Comparison of ENCODE assay signal across 15 mouse cellular contexts in genomic region chr5:66751332-66751980, GRCm38 (mm10). TPM values are rescaled to one million over a fixed set of nuclear protein-coding genes. Genes with fewer than 3 reads are reported as not detected.
DNase-seq lines count a peak whose midpoint lies in the region; ATAC-seq and TF ChIP-seq lines count a peak whose summit lies in the region.
"Had no signal": no experiment of that assay in that cellular context is flagged by ENCODE, and none has a peak within 500 bp of the region (broad histone marks: within the 10 kb centered on the region; RNA-seq: fewer than 3 reads in every experiment).

No protein-coding gene starts in this region.

- no peak for TF ChIP-seq CTCF in layer of hippocampus, adult 2 months (conservative IDR thresholded peaks at IDR 0.05)

- H3K27ac ChIP-seq in layer of hippocampus, adult 2 months = peak overlapping the region; percentile 72
- H3K27ac ChIP-seq in midbrain, embryonic 14.5 days (replicated peaks; ENCODE audit: low read depth, low read length) = 0 out of 2 replicates have a peak overlapping the region, but pooled peaks have one; percentile 22
- no peak overlapping the region for H3K27ac ChIP-seq in midbrain, embryonic 10.5 days (replicated peaks)
- H3K27ac ChIP-seq in neural tube, embryonic 14.5 days (ENCODE audit: low read depth, low read length) = peak overlapping the region; percentile 18; the same call in 1 of the 2 replicates
- H3K27ac ChIP-seq: heart, embryonic 15.5 days; liver, embryonic 15.5 days; midbrain, embryonic 12.5 days had no signal

- no peak for ATAC-seq in midbrain, embryonic 14.5 days (ENCODE audit: low FRiP score, low TSS enrichment)
- ATAC-seq in neural tube, embryonic 14.5 days (ENCODE audit: low read depth) = peak; percentile 45; the same call in 1 of the 2 replicates

- no peaks in the 10 kb centered on the region for H3K36me3 ChIP-seq in midbrain, embryonic 14.5 days (ENCODE audit: control insufficient read depth, insufficient read depth, low read length)
- H3K36me3 ChIP-seq in midbrain, embryonic 10.5 days = no peaks in the 10 kb centered on the region
- H3K36me3 ChIP-seq in neural tube, embryonic 14.5 days (ENCODE audit: control insufficient read depth, insufficient read depth, low read length) = no peaks in the 10 kb centered on the region
- H3K36me3 ChIP-seq: heart, embryonic 15.5 days; liver, embryonic 15.5 days; midbrain, embryonic 12.5 days had no signal

- no peaks in the 10 kb centered on the region for H3K27me3 ChIP-seq in midbrain, embryonic 14.5 days (ENCODE audit: control insufficient read depth, insufficient read depth, low read length)
- peaks cover 23% of the 10 kb centered on the region for H3K27me3 ChIP-seq in midbrain, embryonic 10.5 days (ENCODE audit: low read depth, poor library complexity, severe bottlenecking)
- no peaks in the 10 kb centered on the region for H3K27me3 ChIP-seq in neural tube, embryonic 14.5 days (ENCODE audit: control insufficient read depth, insufficient read depth, low read length)

- H3K4me1 ChIP-seq in midbrain, embryonic 14.5 days (ENCODE audit: control insufficient read depth, insufficient read depth, low read length) = peaks cover 27% of the 10 kb centered on the region
- H3K4me1 ChIP-seq in midbrain, embryonic 10.5 days = peaks cover 39% of the 10 kb centered on the region
- H3K4me1 ChIP-seq in neural tube, embryonic 14.5 days (ENCODE audit: control insufficient read depth, insufficient read depth, low read length) = peaks cover 29% of the 10 kb centered on the region
- H3K4me1 ChIP-seq: liver, embryonic 15.5 days had no signal

- WGBS in midbrain, embryonic 14.5 days = 37% methylated on average over 3 of the region's 3 CpGs
- 46% methylated on average over 3 of the region's 3 CpGs for WGBS in midbrain, embryonic 10.5 days
- 32% methylated on average over 3 of the region's 3 CpGs for WGBS in neural tube, embryonic 14.5 days

- H3K9ac ChIP-seq in midbrain, embryonic 14.5 days (replicated peaks; ENCODE audit: low read length) = no peak overlapping the region
- no peak overlapping the region for H3K9ac ChIP-seq in neural tube, embryonic 14.5 days (replicated peaks; ENCODE audit: low read depth, low read length)
- H3K9ac ChIP-seq: heart, embryonic 15.5 days; liver, embryonic 15.5 days; midbrain, embryonic 12.5 days had no signal

- peak; percentile 17 to 28 for DNase-seq in cerebellum, postnatal 10 days
- no peak for DNase-seq in cerebellum, adult 18-20 months
- peak in 1 of 2 experiments; percentile 23 for DNase-seq in layer of hippocampus, adult 2 months (ENCODE audit: low spot score in 2 of 2)
- DNase-seq in layer of hippocampus, postnatal 14 days (ENCODE audit: low spot score in 2 of 2) = no peak
- no peak for DNase-seq in midbrain, embryonic 14.5 days
- DNase-seq in midbrain, embryonic 10.5 days (ENCODE audit: low spot score) = no peak
- no peak for DNase-seq in embryo, embryonic 10.5 days (ENCODE audit: low spot score)
- DNase-seq: adrenal gland, postnatal 10 days; gastrocnemius, postnatal 14 days; kidney, postnatal 10 days had no signal

- H3K4me3 ChIP-seq in layer of hippocampus, adult 2 months = no peak overlapping the region
- no peak overlapping the region for H3K4me3 ChIP-seq in midbrain, embryonic 14.5 days (replicated peaks; ENCODE audit: low read depth, low read length)
- H3K4me3 ChIP-seq in midbrain, embryonic 10.5 days = no peak overlapping the region
- no peak overlapping the region for H3K4me3 ChIP-seq in neural tube, embryonic 14.5 days (ENCODE audit: low read depth, low read length)
- H3K4me3 ChIP-seq: erythroblast, embryonic 14.5 days; heart, embryonic 15.5 days; liver, embryonic 15.5 days; midbrain, embryonic 12.5 days had no signal

- H3K9me3 ChIP-seq in midbrain, embryonic 14.5 days (ENCODE audit: control insufficient read depth, low read length) = no peaks in the 10 kb centered on the region
- no peaks in the 10 kb centered on the region for H3K9me3 ChIP-seq in midbrain, embryonic 10.5 days (replicated peaks)
- no peaks in the 10 kb centered on the region for H3K9me3 ChIP-seq in neural tube, embryonic 14.5 days (ENCODE audit: control insufficient read depth, low read length)
- H3K9me3 ChIP-seq: heart, embryonic 15.5 days; liver, embryonic 15.5 days; midbrain, embryonic 12.5 days had no signal

- no peak overlapping the region for H3K4me2 ChIP-seq in midbrain, embryonic 14.5 days (ENCODE audit: low read length)
- no peak overlapping the region for H3K4me2 ChIP-seq in neural tube, embryonic 14.5 days (ENCODE audit: low read depth, low read length)
- H3K4me2 ChIP-seq: heart, embryonic 15.5 days; liver, embryonic 15.5 days; midbrain, embryonic 12.5 days had no signal

RNA-seq across cellular contexts. Expression of gene Limch1, which starts 5.8 kb away (rescaled TPM):
- 100 to 1,000 TPM; 127 to 140 TPM for total RNA-seq in layer of hippocampus, adult 2 months (2021)
- total RNA-seq in layer of hippocampus, postnatal 14 days (2021) = 100 to 1,000 TPM; 111 to 115 TPM
- 53.6 and 56.5 TPM in 2 replicates for polyA plus RNA-seq in midbrain, embryonic 14.5 days (2014; fragmentation: Nextera tagmentation; extraction: Ambion mirVana)
- 33.2 and 37.2 TPM in 2 replicates for polyA plus RNA-seq in midbrain, embryonic 10.5 days (2016; fragmentation: Nextera tagmentation; extraction: Ambion mirVana)
- 81.8 and 84.9 TPM in 2 replicates for polyA plus RNA-seq in neural tube, embryonic 14.5 days (2014; fragmentation: Nextera tagmentation; extraction: Ambion mirVana)
- polyA plus RNA-seq: erythroblast, embryonic 14.5 days had no signal

Comparison
In these comparisons a context has a peak if more than half of its experiments do, and no peak if none do; other contexts are left out.
1. DNase-seq: peak in cerebellum, postnatal 10 days (2 of 2); none in cerebellum, adult 18-20 months (0 of 2), layer of hippocampus, postnatal 14 days (0 of 2), midbrain, embryonic 14.5 days (single experiment), midbrain, embryonic 10.5 days (single experiment) and embryo, embryonic 10.5 days (single experiment).